Mouse (Mus musculus) myocyte (in vitro differentiated cells): ENCODE measurements at regions not wholly inside any gene's neighbourhood (a gene's known extent, or its start where the extent isn't known, plus 50 kb on each side); places are given as distances from the start of the nearest gene placed in this dataset.

Source experiments
- H3K27me3 ChIP-seq: one replicate; pipeline ENCODE4 v1.6.1; 2011; ENCODE audit not compliant: control insufficient read depth, insufficient read depth, insufficient read length
- H3K36me3 ChIP-seq: one replicate; pipeline ENCODE4 v1.6.1; 2011; ENCODE audit not compliant: control insufficient read depth, insufficient read depth
- H3K4me2 ChIP-seq: one replicate; pipeline ENCODE4 v1.6.1; 2011; ENCODE audit warnings: low read depth, control low read depth
- H3K4me3 ChIP-seq: one replicate; pipeline ENCODE4 v1.5.1; 2011; ENCODE audit warnings: mild to moderate bottlenecking, control low read depth, moderate library complexity
- H3K79me2 ChIP-seq: one replicate; pipeline ENCODE4 v1.6.1; 2011; ENCODE audit not compliant: control insufficient read depth, insufficient read depth
- H3ac ChIP-seq: one replicate; pipeline ENCODE4 v1.6.1; 2011; ENCODE audit not compliant: control insufficient read depth, insufficient read length
- CEBPB ChIP-seq: IDR thresholded peaks from 2 replicates; pipeline ENCODE4 v1.6.1; 2011; ENCODE audit warnings: mild to moderate bottlenecking, moderate library complexity; ENCODE audit not compliant: poor library complexity, insufficient read depth, severe bottlenecking
- E2F4 ChIP-seq: IDR thresholded peaks from one replicate; pipeline ENCODE4 v1.6.1; 2011; ENCODE audit warnings: mild to moderate bottlenecking, control low read depth, moderate library complexity; ENCODE audit not compliant: insufficient read depth
- MAX ChIP-seq: IDR thresholded peaks from one replicate; pipeline ENCODE4 v1.6.1; 2011; ENCODE audit warnings: low read depth, mild to moderate bottlenecking, control low read depth
- MYOD1 ChIP-seq, 3 experiments: IDR thresholded peaks; one replicate each; pipeline ENCODE4 v1.6.1; 2011; ENCODE audit warnings: control low read depth in 2 of 3, low read depth in 2 of 3, mild to moderate bottlenecking in 2 of 3, moderate library complexity in 1 of 3; ENCODE audit not compliant: insufficient read length in 2 of 3, control insufficient read depth in 1 of 3
- MYOG ChIP-seq, 3 experiments: IDR thresholded peaks; one replicate each; pipeline ENCODE4 v1.6.1; 2011; ENCODE audit warnings: control low read depth in 2 of 3, low read depth in 2 of 3, mild to moderate bottlenecking in 2 of 3; ENCODE audit not compliant: insufficient read length in 2 of 3, control insufficient read depth in 1 of 3, insufficient read depth in 1 of 3
- POLR2A ChIP-seq: IDR thresholded peaks from one replicate; pipeline ENCODE4 v1.6.1; 2011; ENCODE audit warnings: low read depth, mild to moderate bottlenecking, control low read depth, moderate library complexity; ENCODE audit not compliant: insufficient read length
- POLR2AphosphoS2 ChIP-seq: IDR thresholded peaks from one replicate; pipeline ENCODE4 v1.6.1; 2011; ENCODE audit warnings: low read depth, control low read depth; ENCODE audit not compliant: insufficient read length
- REST ChIP-seq: IDR thresholded peaks from one replicate; pipeline ENCODE4 v1.6.1; 2011; ENCODE audit warnings: mild to moderate bottlenecking, control low read depth, moderate library complexity; ENCODE audit not compliant: insufficient read depth, insufficient read length
- SRF ChIP-seq: IDR thresholded peaks from one replicate; pipeline ENCODE4 v1.6.1; 2011; ENCODE audit warnings: low read depth; ENCODE audit not compliant: control insufficient read depth, insufficient read length
- TCF12 ChIP-seq: IDR thresholded peaks from one replicate; pipeline ENCODE4 v1.6.1; 2011; ENCODE audit warnings: mild to moderate bottlenecking, control low read depth; ENCODE audit not compliant: poor library complexity, insufficient read depth, severe bottlenecking
- TCF3 ChIP-seq: IDR thresholded peaks from one replicate; pipeline ENCODE4 v1.6.1; 2011; ENCODE audit warnings: low read depth, control low read depth; ENCODE audit not compliant: insufficient read length
- USF1 ChIP-seq: IDR thresholded peaks from one replicate; pipeline ENCODE4 v1.6.1; 2011; ENCODE audit warnings: low read depth, mild to moderate bottlenecking, control low read depth, moderate library complexity

DNA sequence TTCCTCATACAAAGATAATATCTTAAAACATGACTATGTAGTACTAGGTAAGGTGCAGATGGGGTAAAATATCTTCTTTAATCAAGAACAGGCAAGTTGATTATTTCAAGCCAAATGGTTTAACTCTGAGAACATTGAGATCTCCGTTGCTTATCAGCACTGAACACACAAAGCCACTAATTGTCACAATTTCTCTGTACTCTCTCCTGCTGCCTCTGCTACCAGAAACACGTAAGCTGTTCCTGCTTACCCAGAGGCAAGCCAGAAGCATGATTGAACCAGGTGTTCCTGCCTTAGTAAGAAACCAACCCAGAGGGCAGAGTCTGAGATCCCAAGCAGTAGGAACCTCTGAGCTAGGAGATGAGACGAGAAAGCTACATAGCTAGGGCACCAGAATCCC, 164.1 kb downstream of the Irx2 start:
- Histone ChIP-seq H3K27me3 (no peaks in the 10 kb centered on the region), H3K4me2 (no peak overlapping the region), H3K4me3 (no peak overlapping the region), H3K79me2 (no peaks in the 10 kb centered on the region), H3K36me3 (no peaks in the 10 kb centered on the region), H3ac (no peak overlapping the region)
- TF ChIP-seq TCF12 (no peak), MAX (no peak), POLR2AphosphoS2 (no peak), USF1 (no peak), CEBPB (no peak), REST (no peak), MYOG (IDR thresholded peaks at IDR 0.05; ENCODE audit: control insufficient read depth in 1 of 3, insufficient read depth in 1 of 3, insufficient read length in 2 of 3, low read depth in 2 of 3) (no peak), SRF (no peak), E2F4 (no peak), POLR2A (no peak), TCF3 (no peak), MYOD1 (IDR thresholded peaks at IDR 0.05; ENCODE audit: control insufficient read depth in 1 of 3, insufficient read length in 2 of 3, low read depth in 2 of 3) (no peak)

DNA sequence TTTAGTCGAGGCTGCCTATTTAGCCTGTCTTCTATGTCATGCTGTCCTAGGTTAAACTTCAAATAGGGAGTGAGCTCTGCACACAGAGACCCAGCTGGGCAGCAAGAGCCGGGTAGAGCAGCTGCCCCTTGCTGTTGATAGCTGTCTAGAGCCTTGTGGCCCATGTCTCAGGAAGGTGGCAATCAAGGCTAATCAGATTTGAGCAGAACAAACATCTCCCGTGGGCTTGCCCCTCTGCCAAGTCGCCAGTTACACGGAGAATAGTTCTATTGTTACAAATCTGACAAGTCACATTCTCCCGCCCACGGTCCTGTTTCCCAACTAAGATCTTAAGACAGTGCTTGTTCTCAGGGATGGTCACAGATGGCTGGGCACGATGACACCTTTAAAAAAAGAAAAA, 171.4 kb downstream of the Irx2 start:
- H3ac ChIP-seq, result no peak overlapping the region
- no peak overlapping the region for H3K4me3 ChIP-seq
- no peaks in the 10 kb centered on the region for H3K27me3 ChIP-seq
- no peak overlapping the region for H3K4me2 ChIP-seq
- no peaks in the 10 kb centered on the region for H3K79me2 ChIP-seq
- no peak for TF ChIP-seq POLR2A
- TF ChIP-seq SRF, result no peak
- TF ChIP-seq MYOD1 (IDR thresholded peaks at IDR 0.05; ENCODE audit: control insufficient read depth in 1 of 3, insufficient read length in 2 of 3, low read depth in 2 of 3), result no peak
- no peak for TF ChIP-seq TCF3
- no peak for TF ChIP-seq TCF12
- TF ChIP-seq REST, result no peak
- no peak for TF ChIP-seq MYOG (IDR thresholded peaks at IDR 0.05; ENCODE audit: control insufficient read depth in 1 of 3, insufficient read depth in 1 of 3, insufficient read length in 2 of 3, low read depth in 2 of 3)
- TF ChIP-seq POLR2AphosphoS2, result no peak
- TF ChIP-seq E2F4, result no peak
- TF ChIP-seq MAX, result no peak
- TF ChIP-seq USF1, result no peak
- TF ChIP-seq CEBPB, result no peak
- H3K36me3 ChIP-seq, result no peaks in the 10 kb centered on the region

DNA sequence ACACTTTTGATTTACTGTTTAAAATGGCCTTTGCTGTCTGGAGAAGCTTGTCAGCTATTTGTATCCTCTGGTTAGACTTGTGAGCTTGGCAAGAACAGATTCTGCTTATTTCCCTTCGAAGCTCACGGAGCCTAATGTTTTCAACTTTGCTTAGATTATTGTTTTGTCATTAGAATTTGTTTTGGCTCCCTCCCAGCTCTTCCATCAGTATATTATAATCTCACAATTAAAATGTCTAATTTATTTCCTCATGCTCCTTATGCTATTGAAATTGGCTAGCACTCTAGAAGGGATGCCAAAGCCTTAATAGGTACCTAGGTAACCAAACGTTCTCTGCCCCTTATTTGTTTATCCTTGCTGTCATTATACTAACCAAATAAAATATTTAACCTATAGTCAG, 171.9 kb downstream of the Irx2 start:
- Histone ChIP-seq H3K4me3 (no peak overlapping the region), H3K4me2 (no peak overlapping the region), H3K79me2 (no peaks in the 10 kb centered on the region), H3K27me3 (no peaks in the 10 kb centered on the region), H3K36me3 (no peaks in the 10 kb centered on the region), H3ac (no peak overlapping the region)
- no peak for TF ChIP-seq E2F4
- TF ChIP-seq REST, result no peak
- no peak for TF ChIP-seq MYOG (IDR thresholded peaks at IDR 0.05; ENCODE audit: control insufficient read depth in 1 of 3, insufficient read depth in 1 of 3, insufficient read length in 2 of 3, low read depth in 2 of 3)
- TF ChIP-seq POLR2A, result no peak
- TF ChIP-seq SRF, result no peak
- no peak for TF ChIP-seq CEBPB
- no peak for TF ChIP-seq MYOD1 (IDR thresholded peaks at IDR 0.05; ENCODE audit: control insufficient read depth in 1 of 3, insufficient read length in 2 of 3, low read depth in 2 of 3)
- no peak for TF ChIP-seq POLR2AphosphoS2
- TF ChIP-seq USF1, result no peak
- no peak for TF ChIP-seq TCF12
- TF ChIP-seq TCF3, result no peak
- no peak for TF ChIP-seq MAX

- H3ac ChIP-seq, result no peak overlapping the region
- H3K36me3 ChIP-seq, result no peaks in the 10 kb centered on the region
- no peaks in the 10 kb centered on the region for H3K27me3 ChIP-seq
- no peaks in the 10 kb centered on the region for H3K79me2 ChIP-seq
- H3K4me2 ChIP-seq, result no peak overlapping the region
- no peak overlapping the region for H3K4me3 ChIP-seq
- TF ChIP-seq USF1, result no peak
- TF ChIP-seq REST, result no peak
- no peak for TF ChIP-seq MAX
- no peak for TF ChIP-seq POLR2AphosphoS2
- no peak for TF ChIP-seq CEBPB
- TF ChIP-seq TCF3, result no peak
- TF ChIP-seq MYOG (IDR thresholded peaks at IDR 0.05; ENCODE audit: control insufficient read depth in 1 of 3, insufficient read depth in 1 of 3, insufficient read length in 2 of 3, low read depth in 2 of 3), result no peak
- TF ChIP-seq E2F4, result no peak
- TF ChIP-seq TCF12, result no peak
- no peak for TF ChIP-seq POLR2A
- no peak for TF ChIP-seq SRF
- TF ChIP-seq MYOD1 (IDR thresholded peaks at IDR 0.05; ENCODE audit: control insufficient read depth in 1 of 3, insufficient read length in 2 of 3, low read depth in 2 of 3), result no peak
Measured at GRCm38 (mm10) chr13:72803374-72803773, 174.8 kb downstream of the Irx2 start.
